Mouse (Mus musculus) adrenal gland, adult (tissue): ENCODE results near the gene Mesp2.

Experiments
- DNase-seq, 2 experiments: peaks; one replicate each; pipeline ENCODE4 v3.0.0; 2022 to 2023; ENCODE audit warnings: low spot score in 1 of 2; ENCODE audit not compliant: inconsistent age in 2 of 2

Mesp2 gene

GRCm38 (mm10) chr7:79860811-79861210 is 50.3 kb downstream of the Mesp2 start, which contains the start of gene Anpep:
Anpep (minus strand) TSS chr7:79861059.
- DNase-seq: no peak

- no peak for DNase-seq
Observed at GRCm38 (mm10) chr7:79861794-79862193, 51.3 kb downstream of the Mesp2 start.
